Mouse (Mus musculus) 3T3-L1 (cell line): ENCODE measurements around the gene Olfr1329.
A peak's percentile ranks its signal among the peaks of the same experiment; 100 is the strongest.
"Not testable (repeated sequence)": the region's sequence is repeated elsewhere in the genome, so short reads cannot be mapped to it uniquely, and the experiment has no call there.

Source experiments
- DNase-seq: peaks from one replicate; pipeline ENCODE4 v3.0.0-alpha.2; 2015; ENCODE audit warnings: low read depth, low spot score

Olfr1329 gene

DNA sequence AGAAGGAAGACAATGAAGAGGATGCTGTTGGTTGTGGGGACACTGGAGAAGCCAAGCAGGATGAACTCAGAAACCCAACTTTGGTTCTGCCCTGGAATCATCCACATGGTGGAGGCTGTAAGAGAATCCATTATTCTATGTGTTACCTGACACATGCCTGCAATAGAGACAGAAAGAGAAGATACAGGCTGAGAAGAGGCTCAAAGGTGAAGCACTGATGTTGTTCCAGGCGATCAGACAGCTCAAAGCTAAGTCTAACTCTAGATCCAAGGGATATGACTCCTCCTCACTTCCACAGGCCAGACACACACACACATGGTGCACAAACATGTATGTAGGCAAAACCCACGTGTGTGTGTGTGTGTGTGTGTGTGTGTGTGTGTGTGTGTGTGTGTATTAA lies at the start of gene Olfr1329:
Gene Olfr1329 (minus strand): TSS at position 101 of the 400 bp plus-strand sequence.
- not testable (repeated sequence) for DNase-seq

DNA sequence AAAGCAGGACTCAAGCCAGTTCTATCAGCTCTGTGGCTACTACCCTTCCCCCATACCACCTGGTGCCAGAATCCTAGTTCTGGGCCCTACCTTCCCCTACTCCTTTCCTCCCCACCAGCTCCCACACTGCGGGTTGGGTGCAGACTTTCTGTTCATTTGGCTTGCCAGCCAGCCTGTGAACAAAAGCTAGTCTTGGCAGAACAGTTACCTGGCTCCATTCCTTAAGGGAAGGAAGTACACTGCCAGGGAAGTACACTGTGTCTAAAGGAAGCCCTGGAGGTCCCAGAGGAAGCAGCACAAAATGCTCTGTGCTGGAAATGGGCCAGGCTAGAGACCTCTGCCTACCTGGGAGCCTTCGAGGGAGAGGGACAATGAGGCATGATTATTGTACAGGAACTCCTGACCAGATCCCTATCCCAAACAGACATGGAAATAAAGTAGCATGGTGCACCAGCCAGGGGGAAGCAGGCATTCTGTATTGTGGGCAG lies 43.9 kb upstream of the Olfr1329 start, which contains the start of gene Lao1:
Gene Lao1 (plus strand): TSS at position 438 of the 488 bp plus-strand sequence.
- no peak for DNase-seq

DNA sequence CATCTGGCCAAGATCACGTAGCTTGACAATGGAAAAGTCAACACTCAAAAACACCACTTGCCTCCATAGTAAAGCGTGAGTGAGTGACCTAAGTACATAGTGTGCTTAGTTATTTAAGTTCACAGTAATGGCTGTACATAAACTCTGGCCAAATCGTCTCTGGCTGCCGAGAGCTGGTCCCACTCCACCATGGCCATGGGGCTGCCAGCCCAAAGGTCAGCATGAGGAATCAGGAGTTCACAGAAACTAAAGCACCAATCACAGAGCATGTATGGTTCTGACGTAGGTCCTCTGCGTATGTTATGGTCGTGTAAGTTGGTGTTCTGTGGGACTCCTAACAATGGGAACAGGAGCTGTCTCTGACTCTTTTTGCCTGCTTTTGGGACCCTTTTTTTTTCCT lies 41.5 kb upstream of the Olfr1329 start:
- DNase-seq = no peak

DNA sequence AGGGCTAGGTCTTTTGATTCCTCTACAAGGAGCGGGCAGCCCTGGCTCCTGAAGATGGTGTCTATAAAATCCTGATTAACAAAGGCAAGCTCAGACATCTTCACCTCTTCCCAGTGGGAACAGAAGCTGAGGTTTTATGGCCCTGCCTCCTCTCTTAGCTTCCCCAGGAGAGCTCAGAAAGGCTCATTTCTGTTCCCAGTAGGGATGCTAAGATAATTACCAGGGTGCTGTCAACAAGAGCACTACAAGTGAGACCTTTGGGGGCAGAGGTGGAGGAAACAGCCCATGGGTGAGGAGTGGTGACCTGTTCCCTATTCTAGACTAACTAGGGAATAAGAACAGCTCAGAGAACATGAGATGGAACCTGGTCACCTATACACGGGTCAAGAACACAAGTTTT lies 21.2 kb upstream of the Olfr1329 start, which contains the start of gene Olfr1328:
Gene Olfr1328 (minus strand): TSS at position 101 of the 400 bp plus-strand sequence.
- DNase-seq = no peak

DNA sequence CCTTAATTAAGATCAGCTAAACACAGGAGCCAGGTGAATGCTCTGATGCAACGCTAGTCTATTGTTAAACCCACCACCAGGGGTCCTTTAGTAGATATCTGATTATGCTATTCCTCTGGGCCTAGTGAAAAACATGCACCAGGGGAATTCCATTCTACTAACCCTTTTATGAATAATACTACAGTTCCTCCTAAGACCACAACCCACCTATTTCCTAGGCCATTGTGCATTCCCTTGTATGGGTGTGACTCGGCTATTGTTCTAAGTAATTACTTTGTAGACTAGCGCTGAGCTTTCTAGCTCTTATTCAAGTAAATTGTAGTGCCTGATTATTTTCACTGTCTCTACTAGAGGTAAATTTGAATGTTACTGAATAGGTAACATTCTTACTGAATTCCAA lies 14.1 kb upstream of the Olfr1329 start:
- DNase-seq = not testable (repeated sequence)

DNA sequence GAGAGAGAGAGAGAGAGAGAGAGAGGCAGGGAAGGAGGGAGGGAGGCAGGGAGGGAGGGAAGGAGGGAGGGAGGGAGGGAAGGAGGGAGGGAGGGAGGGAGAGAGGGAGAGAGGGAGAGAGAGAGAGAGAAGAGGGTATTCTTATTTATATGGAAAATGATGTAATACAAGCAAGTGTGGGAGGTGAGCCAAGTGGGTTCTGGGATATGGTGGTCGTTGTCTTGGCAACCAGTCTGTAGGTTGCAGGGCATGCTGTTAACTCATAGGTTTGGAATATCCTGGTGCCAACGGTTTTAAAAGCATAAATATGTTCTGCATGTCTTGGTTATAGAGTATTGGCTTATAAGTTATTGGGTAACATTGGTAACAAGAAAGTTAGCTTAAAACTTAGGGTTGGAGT lies 15.3 kb downstream of the Olfr1329 start:
- peak; percentile 2 for DNase-seq

DNA sequence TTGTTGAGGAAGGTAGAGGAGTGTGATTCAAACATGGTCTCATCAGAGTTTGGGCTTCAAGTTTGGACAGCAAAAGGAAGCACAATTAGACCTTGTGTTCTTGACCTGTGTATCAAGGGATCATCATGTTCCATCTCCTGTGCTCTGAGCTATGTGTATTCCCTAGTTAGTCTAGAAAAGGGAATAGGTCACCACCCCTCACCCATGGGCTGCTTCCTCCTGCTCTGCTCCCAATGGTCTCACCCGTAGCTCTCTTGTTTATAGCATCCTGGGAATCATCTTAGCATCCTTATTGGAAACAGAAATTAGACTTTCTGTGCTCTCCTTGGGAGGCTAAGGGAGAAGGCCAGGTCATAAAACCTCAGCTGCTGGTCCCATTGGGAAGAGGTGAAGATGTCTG lies 29.0 kb downstream of the Olfr1329 start, which contains the start of gene Olfr1330:
Gene Olfr1330 (plus strand): TSS at position 301 of the 400 bp plus-strand sequence.
- DNase-seq = no peak

DNA sequence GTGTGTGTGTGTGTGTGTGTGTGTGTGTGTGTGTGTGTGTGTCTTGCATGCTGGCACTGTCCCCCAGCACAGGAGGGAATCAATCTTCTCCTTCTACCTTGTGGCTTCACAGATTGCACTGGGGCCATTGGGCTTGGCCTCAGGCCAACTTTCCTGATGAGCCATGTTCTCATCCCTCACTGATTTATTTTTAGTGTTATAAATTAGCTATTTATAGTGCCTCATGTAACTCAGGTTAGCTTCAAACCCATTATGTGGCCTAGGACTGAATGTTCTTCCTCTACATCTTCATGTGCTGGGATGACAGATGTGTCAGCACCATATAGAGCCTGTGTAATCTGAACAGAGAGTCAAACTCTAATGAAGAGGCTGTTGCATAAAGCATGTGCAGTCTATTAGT lies 49.7 kb downstream of the Olfr1329 start:
- DNase-seq = no peak
